Comparison of ENCODE assay signal across 32 mouse cellular contexts in genomic region chr15:88617125-88617524, GRCm38 (mm10). TPM values are rescaled to one million over a fixed set of nuclear protein-coding genes. Genes with fewer than 3 reads are reported as not detected.
A peak's percentile ranks its signal among the peaks of the same experiment; 100 is the strongest.
DNase-seq lines count a peak whose midpoint lies in the region; ATAC-seq and TF ChIP-seq lines count a peak whose summit lies in the region.
"Had no signal": no experiment of that assay in that cellular context is flagged by ENCODE, and none has a peak within 500 bp of the region (broad histone marks: within the 10 kb centered on the region; RNA-seq: fewer than 3 reads in every experiment).

No protein-coding gene starts in this region.

- TF ChIP-seq POLR2A in brain, embryonic 14.5 days (IDR thresholded peaks at IDR 0.05; ENCODE audit: borderline replicate concordance, extremely low read depth, insufficient read depth, insufficient read length, poor library complexity, severe bottlenecking) = no peak

- no peak overlapping the region for H3K9ac ChIP-seq in forebrain, postnatal 0 days
- no peak overlapping the region for H3K9ac ChIP-seq in forebrain, embryonic 12.5 days
- H3K9ac ChIP-seq in midbrain, embryonic 15.5 days = no peak overlapping the region
- H3K9ac ChIP-seq in midbrain, embryonic 13.5 days (replicated peaks) = no peak overlapping the region
- H3K9ac ChIP-seq: embryonic facial prominence, embryonic 12.5 days; embryonic facial prominence, embryonic 15.5 days; hindbrain, embryonic 12.5 days; intestine, embryonic 15.5 days had no signal

- peak; percentile 31 for DNase-seq in cerebellum, adult 9-10 months
- DNase-seq in cerebellum, adult 18-20 months = no peak
- DNase-seq in forebrain, postnatal 0 days = peak; percentile 31
- peak; percentile 39 for DNase-seq in brain, embryonic 14.5 days (ENCODE audit: low read depth)
- no peak for DNase-seq in T-cell, adult 2 months (ENCODE audit: low spot score)
- DNase-seq: adrenal gland, postnatal 10 days; adrenal gland, postnatal 36 days; cerebellum, adult 11 months; gastrocnemius, adult 2 months; gastrocnemius, postnatal 14 days; heart, adult 11 months; kidney, adult 11 months; kidney, adult 8-10 months had no signal

- 41% methylated on average over 16 of the region's 16 CpGs for WGBS in forebrain, postnatal 0 days
- 72% methylated on average over 16 of the region's 16 CpGs for WGBS in forebrain, embryonic 12.5 days
- 67% methylated on average over 16 of the region's 16 CpGs for WGBS in midbrain, embryonic 15.5 days
- whole genome bisulfite sequencing in midbrain, embryonic 13.5 days = 86% methylated on average over 16 of the region's 16 CpGs

- no peak for ATAC-seq in forebrain, postnatal 0 days
- no peak for ATAC-seq in forebrain, embryonic 12.5 days (ENCODE audit: low FRiP score)
- ATAC-seq in midbrain, embryonic 15.5 days (replicated peaks) = no peak
- ATAC-seq in midbrain, embryonic 13.5 days = no peak
- ATAC-seq: CD4-positive, CD25-positive, alpha-beta regulatory T cell, adult 4 months; forebrain, embryonic 16.5 days; intestine, embryonic 15.5 days had no signal

- H3K9me3 ChIP-seq in forebrain, postnatal 0 days (ENCODE audit: low read length) = no peaks in the 10 kb centered on the region
- H3K9me3 ChIP-seq in forebrain, embryonic 12.5 days = no peaks in the 10 kb centered on the region
- H3K9me3 ChIP-seq in midbrain, embryonic 15.5 days = no peaks in the 10 kb centered on the region
- H3K9me3 ChIP-seq in midbrain, embryonic 13.5 days = no peaks in the 10 kb centered on the region
- H3K9me3 ChIP-seq: embryonic facial prominence, embryonic 12.5 days; embryonic facial prominence, embryonic 15.5 days; hindbrain, embryonic 12.5 days; intestine, embryonic 15.5 days had no signal

- H3K27me3 ChIP-seq in forebrain, postnatal 0 days (ENCODE audit: insufficient read depth, low read length) = no peaks in the 10 kb centered on the region
- H3K27me3 ChIP-seq in forebrain, embryonic 12.5 days = no peaks in the 10 kb centered on the region
- no peaks in the 10 kb centered on the region for H3K27me3 ChIP-seq in midbrain, embryonic 15.5 days (replicated peaks)
- H3K27me3 ChIP-seq in midbrain, embryonic 13.5 days = no peaks in the 10 kb centered on the region
- H3K27me3 ChIP-seq: embryonic facial prominence, embryonic 12.5 days; embryonic facial prominence, embryonic 15.5 days; hindbrain, embryonic 12.5 days; intestine, embryonic 15.5 days had no signal

- TF ChIP-seq CTCF in forebrain, postnatal 0 days (IDR thresholded peaks at IDR 0.05; ENCODE audit: low read depth) = no peak
- TF ChIP-seq CTCF in brain, embryonic 14.5 days (IDR thresholded peaks at IDR 0.05; ENCODE audit: borderline replicate concordance, extremely low read depth, insufficient read depth, insufficient read length) = no peak

- no peaks in the 10 kb centered on the region for H3K4me1 ChIP-seq in forebrain, postnatal 0 days (ENCODE audit: insufficient read depth)
- H3K4me1 ChIP-seq in forebrain, embryonic 12.5 days = peaks cover 2% of the 10 kb centered on the region; the same call in 1 of the 2 replicates
- H3K4me1 ChIP-seq in midbrain, embryonic 15.5 days = peaks cover 4% of the 10 kb centered on the region; the same call in 1 of the 2 replicates
- no peaks in the 10 kb centered on the region; the same call in 1 of the 2 replicates for H3K4me1 ChIP-seq in midbrain, embryonic 13.5 days (replicated peaks)
- H3K4me1 ChIP-seq: embryonic facial prominence, embryonic 15.5 days; hindbrain, embryonic 12.5 days; intestine, embryonic 15.5 days had no signal

- H3K36me3 ChIP-seq in forebrain, postnatal 0 days (ENCODE audit: insufficient read depth) = no peaks in the 10 kb centered on the region
- H3K36me3 ChIP-seq in forebrain, embryonic 12.5 days (replicated peaks) = no peaks in the 10 kb centered on the region
- no peaks in the 10 kb centered on the region for H3K36me3 ChIP-seq in midbrain, embryonic 15.5 days (replicated peaks)
- H3K36me3 ChIP-seq in midbrain, embryonic 13.5 days = no peaks in the 10 kb centered on the region
- H3K36me3 ChIP-seq: embryonic facial prominence, embryonic 12.5 days; embryonic facial prominence, embryonic 15.5 days; hindbrain, embryonic 12.5 days; intestine, embryonic 15.5 days had no signal

- peak overlapping the region; percentile 8; the same call in 1 of the 2 replicates for H3K4me2 ChIP-seq in forebrain, postnatal 0 days (ENCODE audit: low read depth)
- no peak overlapping the region for H3K4me2 ChIP-seq in forebrain, embryonic 12.5 days
- H3K4me2 ChIP-seq in midbrain, embryonic 15.5 days = no peak overlapping the region
- H3K4me2 ChIP-seq in midbrain, embryonic 13.5 days (replicated peaks) = no peak overlapping the region
- H3K4me2 ChIP-seq: embryonic facial prominence, embryonic 12.5 days; embryonic facial prominence, embryonic 15.5 days; heart, embryonic 11.5 days; hindbrain, embryonic 12.5 days; intestine, embryonic 15.5 days had no signal

- no peak overlapping the region for H3K27ac ChIP-seq in forebrain, postnatal 0 days (ENCODE audit: low read depth, low read length)
- H3K27ac ChIP-seq in forebrain, embryonic 12.5 days = no peak overlapping the region
- 0 out of 2 replicates have a peak overlapping the region, but pooled peaks have one; percentile 14 for H3K27ac ChIP-seq in midbrain, embryonic 15.5 days
- H3K27ac ChIP-seq in midbrain, embryonic 13.5 days = no peak overlapping the region
- H3K27ac ChIP-seq: embryonic facial prominence, embryonic 12.5 days; embryonic facial prominence, embryonic 15.5 days; gastrocnemius, adult 2 months; hindbrain, embryonic 12.5 days; intestine, embryonic 15.5 days had no signal

- H3K4me3 ChIP-seq in forebrain, postnatal 0 days (ENCODE audit: low read depth, low read length) = no peak overlapping the region
- no peak overlapping the region for H3K4me3 ChIP-seq in forebrain, embryonic 12.5 days (replicated peaks)
- H3K4me3 ChIP-seq in midbrain, embryonic 15.5 days = no peak overlapping the region
- no peak overlapping the region for H3K4me3 ChIP-seq in midbrain, embryonic 13.5 days (replicated peaks)
- H3K4me3 ChIP-seq: embryonic facial prominence, embryonic 12.5 days; embryonic facial prominence, embryonic 15.5 days; gastrocnemius, adult 2 months; hindbrain, embryonic 12.5 days; intestine, embryonic 15.5 days had no signal

RNA-seq across cellular contexts. Expression of gene Zdhhc25, which starts 17.0 kb away (rescaled TPM):
- not detected in 2 replicates for total RNA-seq in forebrain, postnatal 0 days (2014; rRNA removed)
- polyA plus RNA-seq in forebrain, postnatal 0 days (2015; fragmentation: Nextera tagmentation; extraction: Ambion mirVana) = not detected in 2 replicates
- polyA plus RNA-seq in forebrain, embryonic 12.5 days (2016; fragmentation: Nextera tagmentation; extraction: Ambion mirVana) = not detected in 2 replicates
- not detected in 2 replicates for polyA plus RNA-seq in midbrain, embryonic 15.5 days (2015; fragmentation: Nextera tagmentation; extraction: Ambion mirVana)
- not detected in 2 replicates for polyA plus RNA-seq in midbrain, embryonic 13.5 days (2015; fragmentation: Nextera tagmentation; extraction: Ambion mirVana)
- polyA plus RNA-seq in brain, embryonic 14.5 days (2012; rRNA removed) = not detected in 2 replicates
- total RNA-seq: adrenal gland, adult 18-20 months; adrenal gland, postnatal 10 days; adrenal gland, postnatal 36 days; common myeloid progenitor, adult 5-6 weeks; gastrocnemius, adult 2 months; gastrocnemius, postnatal 14 days; gastrocnemius, postnatal 4 days; heart, adult 8-10 months; heart, postnatal 25 days; hematopoietic stem cell, adult 5-6 weeks had no signal
- polyA plus RNA-seq: CD4-positive, CD25-positive, alpha-beta regulatory T cell, adult 4 months; embryonic facial prominence, embryonic 12.5 days; embryonic facial prominence, embryonic 15.5 days; forebrain, embryonic 16.5 days; frontal cortex, adult 2 months; heart, embryonic 11.5 days; heart, embryonic 14.5 days; heart, postnatal 0 days; hindbrain, embryonic 12.5 days; intestine, embryonic 15.5 days had no signal

Comparison
In these comparisons a context has a peak if more than half of its experiments do, and no peak if none do; other contexts are left out.
1. DNase-seq: peak in cerebellum, adult 9-10 months (single experiment), forebrain, postnatal 0 days (single experiment) and brain, embryonic 14.5 days (single experiment); none in cerebellum, adult 18-20 months (0 of 2) and T-cell, adult 2 months (single experiment).